Mouse (Mus musculus) ES-Bruce4 (cell line): Measurements from ENCODE around the gene Khdrbs2. TPM values are rescaled to one million over a fixed set of nuclear protein-coding genes. Genes with fewer than 3 reads are reported as not detected.

Experiments
- H3K27ac ChIP-seq: 2 replicates; pipeline ENCODE4 v1.5.1; 2012; ENCODE audit warnings: low read length, inconsistent platforms; ENCODE audit not compliant: insufficient read depth
- H3K27me3 ChIP-seq: 2 replicates; pipeline ENCODE4 v1.6.1; 2012; ENCODE audit warnings: mild to moderate bottlenecking, low read length, inconsistent platforms; ENCODE audit not compliant: control insufficient read depth, poor library complexity, insufficient read depth, severe bottlenecking
- H3K36me3 ChIP-seq: 2 replicates; pipeline ENCODE4 v1.6.1; 2012; ENCODE audit warnings: inconsistent platforms, mild to moderate bottlenecking, low read length, moderate library complexity; ENCODE audit not compliant: control insufficient read depth, poor library complexity, insufficient read depth, severe bottlenecking
- H3K4me1 ChIP-seq: one replicate; pipeline ENCODE4 v1.8.1; 2011; ENCODE audit warnings: low read length; ENCODE audit not compliant: control insufficient read depth, insufficient read depth
- H3K4me3 ChIP-seq: 2 replicates; pipeline ENCODE4 v1.5.1; 2011; ENCODE audit warnings: low read depth, mild to moderate bottlenecking, low read length
- H3K9ac ChIP-seq: 2 replicates; pipeline ENCODE4 v1.6.1; 2012; ENCODE audit warnings: low read depth, mild to moderate bottlenecking, inconsistent platforms; ENCODE audit not compliant: poor library complexity, severe bottlenecking
- H3K9me3 ChIP-seq: replicated peaks from 2 replicates; pipeline ENCODE4 v1.6.1; 2012; ENCODE audit warnings: mild to moderate bottlenecking, low read length, inconsistent platforms; ENCODE audit not compliant: control insufficient read depth, poor library complexity, insufficient read depth, severe bottlenecking
- CTCF ChIP-seq: IDR thresholded peaks from one replicate; pipeline ENCODE4 v1.8.1; 2011; ENCODE audit warnings: low read depth, low read length
- EP300 ChIP-seq: IDR thresholded peaks from 2 replicates; pipeline ENCODE4 v1.6.1; 2011; ENCODE audit warnings: low read depth, low read length; ENCODE audit not compliant: insufficient read depth
- POLR2A ChIP-seq: IDR thresholded peaks from one replicate; pipeline ENCODE4 v1.8.1; 2011; ENCODE audit warnings: low read length; ENCODE audit not compliant: insufficient read depth
- polyA plus RNA-seq: library from polyadenylated mRNA; stranded (reverse); fragments of >200 nt; gene quantifications from 2 replicates; pipeline ENCODE4 v1.2.4, GENCODE M21; 2011; ENCODE audit warnings: low read depth; ENCODE audit not compliant: missing spikeins, insufficient read depth, insufficient read length

The Khdrbs2 gene
- polyA plus RNA-seq, 1 experiment: 0.51 TPM

DNA sequence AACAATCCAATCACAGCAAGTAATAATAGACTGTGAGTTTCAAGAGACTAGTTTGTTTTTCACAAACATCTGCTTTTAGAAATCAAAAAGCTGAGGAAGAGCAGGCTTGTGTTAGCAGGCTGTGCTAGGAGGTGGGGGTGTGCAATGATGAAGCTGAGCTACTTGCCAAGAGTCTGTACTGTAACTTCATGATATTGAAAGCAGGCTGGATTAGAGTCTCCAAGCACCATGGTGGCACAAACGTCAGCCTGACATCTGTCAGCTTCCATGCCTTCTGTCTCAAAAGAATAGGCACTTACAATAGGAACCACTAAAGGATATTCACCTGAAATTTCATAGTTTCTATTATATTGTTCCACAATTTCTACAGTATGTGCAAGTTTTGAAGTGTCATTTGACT lies 255.9 kb downstream of the Khdrbs2 start:
- Histone ChIP-seq H3K36me3 (no peaks in the 10 kb centered on the region), H3K9me3 (no peaks in the 10 kb centered on the region), H3K4me1 (no peaks in the 10 kb centered on the region)

DNA sequence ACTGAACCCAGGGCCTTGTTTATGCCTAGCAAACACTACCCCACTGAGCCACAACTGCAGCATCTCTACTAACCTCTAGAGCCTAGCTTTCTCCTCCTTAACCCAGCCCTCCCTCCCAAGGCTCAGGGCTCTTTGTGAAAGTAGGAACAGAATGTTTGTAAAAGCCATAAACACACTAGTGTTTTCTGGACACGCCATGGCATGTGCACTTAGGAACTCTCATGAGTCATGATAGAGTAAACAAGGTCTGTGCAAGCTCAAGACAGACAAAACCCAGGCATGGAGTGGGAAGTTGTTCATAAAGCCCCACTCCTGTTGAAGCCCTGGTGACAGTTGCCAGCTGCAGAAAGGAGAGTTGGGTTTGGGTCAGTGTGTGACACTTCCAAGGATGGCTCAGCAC lies 257.0 kb downstream of the Khdrbs2 start:
- TF ChIP-seq CTCF (no peak), EP300 (no peak), POLR2A (no peak)
- no peaks in the 10 kb centered on the region for H3K4me1 ChIP-seq
- no peaks in the 10 kb centered on the region for H3K27me3 ChIP-seq
- no peak overlapping the region for H3K9ac ChIP-seq
- no peak overlapping the region for H3K4me3 ChIP-seq
- no peaks in the 10 kb centered on the region for H3K36me3 ChIP-seq
- H3K9me3 ChIP-seq: no peaks in the 10 kb centered on the region
- H3K27ac ChIP-seq: no peak overlapping the region

More for the DNA sequence above, 255.9 kb downstream of the Khdrbs2 start:
- no peak overlapping the region for H3K27ac ChIP-seq
- no peaks in the 10 kb centered on the region for H3K27me3 ChIP-seq
- no peak overlapping the region for H3K4me3 ChIP-seq
- no peak for TF ChIP-seq POLR2A
- no peak for TF ChIP-seq CTCF
- no peak overlapping the region for H3K9ac ChIP-seq

GRCm38 (mm10) chr1:32430516-32430915 lies 258.0 kb downstream of the Khdrbs2 start:
- Histone ChIP-seq H3K27me3 (no peaks in the 10 kb centered on the region), H3K9ac (no peak overlapping the region), H3K4me3 (no peak overlapping the region), H3K27ac (no peak overlapping the region), H3K4me1 (no peaks in the 10 kb centered on the region), H3K36me3 (no peaks in the 10 kb centered on the region), H3K9me3 (no peaks in the 10 kb centered on the region)
- TF ChIP-seq EP300 (no peak), POLR2A (no peak), CTCF (no peak)

DNA sequence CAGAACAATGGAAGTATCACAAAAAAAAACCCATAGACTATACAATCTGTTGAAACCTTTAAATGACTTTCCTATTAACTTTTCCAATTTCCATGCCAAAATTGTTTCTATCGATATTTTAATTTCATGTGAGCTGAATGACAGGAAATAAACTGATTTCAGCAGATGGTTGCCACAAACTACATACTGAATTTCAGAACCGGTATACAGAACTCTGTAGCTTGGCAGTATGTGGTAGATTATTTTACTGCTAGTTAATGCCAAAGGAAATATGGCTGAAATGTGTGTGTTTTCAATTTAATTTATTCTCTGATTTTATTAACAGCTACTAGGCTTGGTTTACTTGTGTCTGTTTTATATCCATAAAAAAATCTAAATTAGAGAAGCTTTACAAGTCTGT lies 260.6 kb downstream of the Khdrbs2 start:
- TF ChIP-seq POLR2A (no peak), CTCF (no peak), EP300 (no peak)
- H3K4me1 ChIP-seq: no peaks in the 10 kb centered on the region
- no peaks in the 10 kb centered on the region for H3K27me3 ChIP-seq
- H3K27ac ChIP-seq: no peak overlapping the region
- H3K36me3 ChIP-seq: no peaks in the 10 kb centered on the region
- H3K9ac ChIP-seq: no peak overlapping the region
- no peak overlapping the region for H3K4me3 ChIP-seq
- no peaks in the 10 kb centered on the region for H3K9me3 ChIP-seq

DNA sequence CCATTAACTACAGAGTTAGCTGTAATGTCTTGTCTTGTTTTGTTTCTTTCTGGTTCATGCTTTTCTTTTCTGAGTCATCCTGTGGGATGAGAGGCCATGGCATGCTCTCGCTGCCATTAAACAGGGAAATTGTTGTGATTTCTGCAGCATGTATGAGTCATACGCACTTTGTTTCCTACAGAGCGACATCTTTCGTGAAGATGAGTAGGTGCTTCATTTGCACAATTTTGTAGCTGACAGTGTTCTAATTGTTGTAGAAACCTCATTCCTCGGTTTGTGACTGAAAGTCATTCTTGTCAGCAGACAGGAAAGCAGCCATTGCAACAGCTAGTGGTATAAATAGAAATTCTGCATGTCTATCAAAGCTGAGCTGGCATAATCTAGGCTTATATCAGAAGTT lies 271.4 kb downstream of the Khdrbs2 start:
- Histone ChIP-seq H3K36me3 (no peaks in the 10 kb centered on the region), H3K9me3 (no peaks in the 10 kb centered on the region), H3K4me1 (no peaks in the 10 kb centered on the region), H3K27ac (no peak overlapping the region), H3K9ac (no peak overlapping the region), H3K27me3 (no peaks in the 10 kb centered on the region), H3K4me3 (no peak overlapping the region)
- TF ChIP-seq POLR2A (no peak), CTCF (no peak), EP300 (no peak)

GRCm38 (mm10) chr1:32463103-32463516 lies 290.6 kb downstream of the Khdrbs2 start:
- H3K4me1 ChIP-seq: no peaks in the 10 kb centered on the region
- H3K36me3 ChIP-seq: no peaks in the 10 kb centered on the region
- H3K4me3 ChIP-seq: no peak overlapping the region
- no peak for TF ChIP-seq CTCF
- no peak for TF ChIP-seq POLR2A
- no peak for TF ChIP-seq EP300
- no peaks in the 10 kb centered on the region for H3K9me3 ChIP-seq
- H3K27me3 ChIP-seq: no peaks in the 10 kb centered on the region
- H3K9ac ChIP-seq: no peak overlapping the region
- no peak overlapping the region for H3K27ac ChIP-seq
